Mouse (Mus musculus) megakaryocyte, adult 5-6 weeks (primary cell): Measurements from ENCODE around the gene Cdk8. TPM values are rescaled to one million over a fixed set of nuclear protein-coding genes. Genes with fewer than 3 reads are reported as not detected.
"Not testable (repeated sequence)": the region's sequence is repeated elsewhere in the genome, so short reads cannot be mapped to it uniquely, and the experiment has no call there.

Experiments
- ATAC-seq: 2 replicates; pipeline ENCODE4 v1.8.0; 2016; ENCODE audit warnings: mild to moderate bottlenecking, inconsistent platforms; ENCODE audit not compliant: poor library complexity, severe bottlenecking
- total RNA-seq, 2 experiments: library from RNA; stranded (forward) in 1 of 2; stranded (reverse) in 1 of 2; fragments of 153-499, 151-499 nt in 1 of 2; fragments of 221-1000, 200-1000 nt in 1 of 2; gene quantifications; 2 replicates each; pipeline versions ENCODE4 v1.2.3 to v1.2.4; 2015 to 2017

The Cdk8 gene
- total RNA-seq (2015) (25.3 and 31.1 TPM in 2 replicates), total RNA-seq (2017) (23.3 and 24.0 TPM in 2 replicates)

DNA sequence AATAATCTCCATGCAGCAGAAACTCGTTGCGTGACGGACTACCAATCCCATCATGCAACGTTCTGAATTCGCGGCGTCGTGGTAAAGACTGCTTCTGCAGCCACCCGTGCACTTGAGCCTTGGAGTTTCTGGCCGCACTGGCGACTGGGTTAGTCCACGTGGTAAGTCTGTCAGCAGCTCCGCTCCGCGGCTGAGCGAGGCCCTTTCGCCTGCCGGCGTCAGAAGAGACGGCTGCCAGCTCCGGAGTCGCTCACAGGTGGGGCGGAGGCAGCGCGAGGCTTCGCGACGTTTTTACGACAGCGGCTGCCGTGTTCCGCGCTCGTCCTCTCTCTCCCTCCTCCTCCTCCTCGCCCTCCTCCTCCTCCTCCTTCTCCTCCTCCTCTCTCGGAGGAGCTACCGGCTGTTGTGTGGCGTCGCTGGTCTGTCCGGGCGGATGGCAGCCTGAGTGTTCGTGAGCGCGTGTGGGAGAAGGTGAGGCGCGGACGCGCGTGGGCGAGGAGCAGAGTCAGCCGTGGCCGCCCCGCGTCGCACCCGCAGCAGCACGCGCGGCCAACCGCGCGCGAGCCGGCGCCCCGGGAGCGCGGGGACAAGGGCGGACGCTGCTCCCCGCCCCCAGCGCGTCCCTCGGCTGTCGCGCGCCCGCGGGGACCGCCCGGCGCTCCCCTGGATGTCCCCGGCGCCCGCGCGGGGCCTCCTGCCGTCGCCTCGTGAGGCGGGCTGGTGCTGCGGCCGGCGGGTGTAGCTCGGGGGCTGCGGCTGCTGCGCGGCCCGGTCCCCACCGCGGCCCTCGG is at the start of gene Cdk8:
Gene Cdk8 (plus strand): TSS at position 367 of the 791 bp plus-strand sequence.
- ATAC-seq = peak; percentile 92

DNA sequence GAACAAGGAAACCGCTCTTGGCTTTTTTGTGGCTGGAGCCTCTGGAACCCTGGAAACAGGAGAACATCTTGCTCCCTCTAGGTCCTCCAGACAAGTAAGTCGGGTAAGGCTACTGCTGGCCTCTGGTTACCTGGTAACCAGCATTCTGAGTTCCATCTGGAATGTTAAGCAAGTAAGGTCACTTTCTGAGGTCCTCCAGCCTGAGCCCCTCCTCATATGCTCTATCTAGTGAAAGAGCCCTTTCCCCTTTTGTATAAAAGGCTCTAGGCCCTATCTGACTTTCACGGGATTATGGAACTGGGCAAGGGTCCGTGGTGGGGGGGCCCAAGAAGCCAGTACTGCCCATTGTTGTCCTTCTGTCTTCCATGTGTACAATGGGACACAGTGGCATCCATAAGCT is 45.8 kb upstream of the Cdk8 start, which contains the start of gene 1700001J03Rik:
Gene 1700001J03Rik (minus strand): TSS at position 101 of the 400 bp plus-strand sequence.
- not testable (repeated sequence) for ATAC-seq

DNA sequence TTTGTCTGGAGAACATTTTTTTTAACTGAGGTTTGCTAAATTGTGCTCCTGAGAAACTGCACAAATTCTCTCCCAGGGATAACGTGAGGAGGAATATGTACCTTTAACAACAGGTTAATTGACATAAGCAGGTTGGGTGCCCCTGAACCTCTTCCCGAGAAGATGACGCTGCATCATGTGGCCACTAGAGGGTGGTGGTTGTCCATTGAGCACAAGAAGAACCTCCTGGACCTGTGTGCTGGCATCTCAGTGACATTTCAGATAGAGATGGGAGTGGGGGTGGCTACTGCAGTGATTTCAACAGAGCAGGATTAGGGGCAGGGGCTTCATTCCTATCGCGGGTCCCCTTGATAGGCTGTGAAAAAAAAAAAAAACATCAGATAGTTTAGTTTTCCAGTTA is 43.6 kb upstream of the Cdk8 start:
- peak; percentile 72 for ATAC-seq

DNA sequence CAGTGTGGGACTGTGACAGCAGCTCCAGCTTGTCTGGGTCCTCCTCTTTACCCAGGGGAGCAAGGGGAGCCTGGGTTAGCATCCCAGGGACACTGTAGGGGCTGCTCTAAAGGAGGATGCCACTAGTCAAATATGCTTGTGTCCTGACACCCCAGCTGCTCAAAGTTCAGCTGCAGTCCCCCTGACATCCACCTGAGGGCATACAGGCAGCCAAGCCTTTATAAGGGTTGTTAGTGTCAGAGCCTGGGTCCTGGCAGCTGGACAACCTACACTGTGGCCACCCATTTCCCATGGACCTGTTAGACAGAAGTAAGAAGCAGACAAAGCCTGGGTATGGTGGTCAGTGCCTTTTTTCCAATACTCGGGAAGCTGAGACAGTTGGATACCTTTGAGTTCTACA is 42.9 kb upstream of the Cdk8 start:
- ATAC-seq = 0 out of 2 replicates have a peak, but pooled peaks have one; percentile 24

DNA sequence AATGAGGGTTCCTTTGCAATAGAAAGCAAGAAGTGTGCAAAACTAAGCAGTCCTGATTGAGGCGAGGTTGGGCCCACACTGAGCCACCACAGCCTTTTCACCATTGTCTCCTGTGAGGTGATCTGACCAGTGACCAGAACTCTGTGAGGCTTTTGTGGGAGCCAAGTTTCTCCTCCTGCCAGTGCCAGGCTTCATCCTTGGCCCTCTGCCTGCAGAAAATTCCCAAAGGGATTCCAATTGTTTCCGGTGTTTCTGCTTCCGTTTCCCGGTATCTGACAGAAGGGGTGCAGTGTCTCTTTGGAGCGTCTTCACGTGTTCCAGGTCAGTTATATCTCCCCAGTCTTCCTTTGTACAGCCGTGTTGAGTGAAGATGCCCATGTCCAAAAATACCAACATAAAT is 42.3 kb upstream of the Cdk8 start:
- ATAC-seq = no peak

DNA sequence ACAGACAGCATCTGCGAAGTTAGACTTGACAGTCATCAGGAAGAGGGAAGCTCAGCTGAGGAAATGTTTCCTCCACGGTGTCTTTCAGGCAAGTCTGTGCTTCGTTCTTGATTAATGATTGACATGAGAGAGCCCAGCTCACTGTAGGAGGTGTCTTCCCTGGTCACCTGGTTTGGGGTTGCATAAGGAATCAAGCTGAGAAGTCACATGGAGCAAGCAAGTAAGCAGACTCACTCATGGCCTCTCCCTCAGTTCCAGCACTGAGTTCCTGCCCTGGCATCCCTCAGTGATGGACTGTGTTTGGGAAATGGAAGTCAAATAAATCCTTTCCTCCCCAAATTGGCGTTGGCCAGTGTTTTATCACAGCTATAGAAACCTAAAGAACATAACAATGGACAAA is 40.9 kb upstream of the Cdk8 start:
- no peak for ATAC-seq

DNA sequence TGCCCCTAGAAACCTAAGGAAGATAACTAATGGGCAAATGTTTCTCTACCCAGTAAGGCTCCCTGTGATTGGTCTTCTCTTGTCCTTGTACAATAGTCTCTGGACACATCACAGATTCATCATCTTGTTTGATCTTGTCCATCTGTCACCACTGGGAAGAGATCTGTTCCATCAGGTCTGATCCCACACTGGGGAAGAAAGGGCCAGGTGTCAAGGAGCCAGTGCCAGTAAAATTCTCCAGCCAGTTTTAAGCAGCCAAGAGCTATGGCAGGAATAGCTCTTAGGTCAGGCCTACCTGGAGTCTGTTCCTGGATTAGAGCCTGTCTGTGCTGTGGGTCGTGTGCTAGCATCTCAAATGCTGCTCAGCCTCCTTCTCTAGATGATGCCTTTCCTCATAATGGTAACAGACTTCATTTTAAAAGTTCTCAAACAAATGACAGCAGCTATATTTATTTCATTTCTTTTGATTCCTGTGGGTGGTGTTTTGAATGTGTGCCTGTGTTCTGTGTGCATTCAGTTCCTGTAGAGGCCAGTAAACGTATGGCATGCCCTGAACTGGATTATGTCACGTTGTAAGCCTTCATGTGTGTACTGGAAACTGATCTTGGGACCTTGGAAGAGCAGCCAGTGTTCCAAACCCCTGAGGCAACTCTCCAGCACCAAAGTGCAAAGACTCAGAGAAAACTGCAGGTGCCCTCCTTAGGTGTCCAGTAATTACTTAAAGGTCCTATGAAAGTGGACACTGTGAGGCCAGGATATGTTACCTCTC is 40.3 kb upstream of the Cdk8 start:
- ATAC-seq = no peak

DNA sequence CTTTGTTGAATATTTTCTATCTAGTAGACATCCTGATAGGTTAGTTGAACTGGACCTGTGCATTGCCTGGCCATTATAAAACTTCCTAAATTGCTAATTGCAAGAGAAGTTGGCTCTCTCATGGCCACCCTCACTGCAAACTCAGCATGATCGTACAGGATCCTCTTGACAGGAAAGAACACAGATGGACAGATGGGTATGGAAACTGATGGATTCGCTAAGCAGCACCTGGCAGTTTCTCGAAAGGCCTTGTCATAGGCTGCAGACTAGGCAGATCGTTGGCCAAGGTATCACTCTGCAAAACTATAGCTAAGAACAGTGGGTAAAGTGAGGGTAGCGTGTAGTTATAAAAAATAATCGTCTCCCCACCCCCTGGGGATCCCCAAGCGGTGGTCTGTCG is 37.7 kb upstream of the Cdk8 start:
- no peak for ATAC-seq

DNA sequence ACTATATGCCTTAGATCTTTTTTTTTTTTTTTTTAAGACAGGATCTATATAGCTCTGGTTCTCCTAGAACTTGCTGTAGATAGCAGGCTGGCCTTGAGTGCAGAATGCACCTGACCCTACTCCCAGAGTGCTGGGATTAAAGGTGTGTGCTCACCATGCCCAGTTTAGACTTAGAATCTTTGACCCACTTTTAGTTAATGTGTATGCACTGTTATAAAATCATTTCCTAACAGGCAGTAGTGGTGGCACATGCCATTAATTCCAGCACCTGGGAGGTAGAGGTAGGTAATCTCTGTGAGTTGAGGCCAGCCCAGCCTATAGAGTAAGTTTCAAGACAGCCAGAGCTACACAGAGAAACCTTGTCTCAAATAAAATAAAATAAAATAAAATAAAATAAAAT is 32.0 kb upstream of the Cdk8 start:
- no peak for ATAC-seq

DNA sequence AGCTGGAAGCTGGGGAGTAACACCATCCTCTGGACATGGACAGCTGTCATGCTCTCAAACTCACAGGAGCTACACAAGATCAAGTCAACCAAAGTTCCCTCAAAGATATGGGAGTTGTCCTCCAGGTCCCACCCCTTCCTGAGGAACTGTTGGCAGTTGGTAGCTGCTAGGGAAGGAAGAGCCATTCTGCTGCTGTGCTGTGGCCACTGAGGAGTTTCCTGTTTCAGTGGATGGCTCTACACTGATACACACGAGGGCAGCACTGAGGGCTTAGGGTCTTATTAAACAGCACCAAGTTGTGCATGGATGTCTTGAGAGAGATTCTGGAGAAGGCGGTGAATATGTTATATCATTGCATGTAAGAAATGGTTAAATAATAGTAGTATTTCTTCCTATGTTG is 31.5 kb upstream of the Cdk8 start:
- ATAC-seq = peak; percentile 63

DNA sequence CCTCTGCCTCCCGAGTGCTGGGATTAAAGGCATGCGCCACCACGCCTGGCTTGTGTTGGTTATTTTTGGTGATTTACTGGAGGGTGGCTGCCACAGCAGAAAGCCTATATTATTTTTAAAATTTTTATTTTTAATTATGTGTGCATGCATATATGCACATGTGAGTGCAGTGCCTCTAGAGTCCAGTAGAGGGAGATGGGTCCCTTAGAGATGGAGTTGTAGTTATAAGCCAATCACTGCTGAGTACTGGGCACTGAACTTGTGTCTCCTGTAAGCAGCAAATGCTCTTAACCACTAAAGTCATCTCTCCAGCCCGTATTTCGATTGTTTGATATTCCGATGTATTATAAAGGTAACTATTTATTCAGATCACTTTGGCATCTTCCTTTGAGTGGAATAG is 30.4 kb upstream of the Cdk8 start:
- ATAC-seq = no peak

DNA sequence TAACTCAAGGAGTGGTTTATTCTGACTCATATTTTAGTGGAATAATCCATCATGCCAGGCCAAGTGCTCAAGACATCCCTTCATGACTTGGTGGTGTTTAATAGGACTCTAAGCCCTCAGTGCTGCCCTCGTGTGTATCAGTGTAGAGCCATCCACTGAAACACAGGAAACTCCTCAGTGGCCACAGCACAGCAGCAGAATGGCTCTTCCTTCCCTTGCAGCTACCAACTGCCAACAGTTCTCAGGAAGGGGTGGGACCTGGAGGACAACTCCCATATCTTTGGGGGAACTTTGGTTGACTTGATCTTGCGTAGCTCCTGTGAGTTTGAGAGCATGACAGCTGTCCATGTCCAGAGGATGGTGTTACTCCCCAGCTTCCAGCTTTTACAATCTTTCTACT is 27.1 kb upstream of the Cdk8 start:
- ATAC-seq = peak; percentile 43

DNA sequence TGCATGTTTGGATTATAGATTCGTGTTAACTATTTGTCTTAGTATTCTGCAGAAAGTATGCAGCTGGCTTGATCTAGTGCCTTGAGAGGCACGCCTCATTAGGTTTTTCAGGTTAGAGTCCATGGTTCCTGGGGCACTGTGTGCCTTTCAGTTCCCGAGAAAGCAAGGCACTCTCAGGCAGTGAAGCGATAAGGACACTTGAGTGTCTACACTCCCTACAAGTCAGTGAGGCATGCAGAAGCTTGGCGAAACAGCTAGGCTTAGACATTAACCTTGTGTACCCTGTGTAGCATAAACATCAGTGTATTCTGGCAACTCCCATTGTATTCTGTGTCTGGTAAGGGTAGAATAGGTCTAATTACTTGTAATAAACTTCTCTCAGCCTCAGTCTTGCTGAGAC is 25.5 kb upstream of the Cdk8 start:
- no peak for ATAC-seq

DNA sequence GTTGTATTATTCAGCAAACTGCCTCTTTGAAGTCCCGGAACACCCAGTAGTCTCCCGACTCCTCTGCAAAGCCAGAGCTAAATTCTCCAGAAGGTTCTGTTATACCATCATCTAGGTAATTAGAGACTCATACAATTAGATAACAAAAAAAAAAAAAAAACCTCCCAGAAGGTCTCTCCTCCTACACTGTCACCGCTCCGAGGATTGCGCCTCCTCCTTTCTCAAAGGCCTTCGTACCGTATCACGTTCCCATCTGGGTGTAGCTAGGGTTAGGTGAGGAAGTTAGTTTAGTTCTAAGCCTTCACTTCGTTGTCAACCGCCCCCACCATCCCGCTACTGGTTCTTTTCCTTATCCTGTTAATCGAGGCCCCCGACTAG is 10.5 kb upstream of the Cdk8 start:
- peak; percentile 58 for ATAC-seq

DNA sequence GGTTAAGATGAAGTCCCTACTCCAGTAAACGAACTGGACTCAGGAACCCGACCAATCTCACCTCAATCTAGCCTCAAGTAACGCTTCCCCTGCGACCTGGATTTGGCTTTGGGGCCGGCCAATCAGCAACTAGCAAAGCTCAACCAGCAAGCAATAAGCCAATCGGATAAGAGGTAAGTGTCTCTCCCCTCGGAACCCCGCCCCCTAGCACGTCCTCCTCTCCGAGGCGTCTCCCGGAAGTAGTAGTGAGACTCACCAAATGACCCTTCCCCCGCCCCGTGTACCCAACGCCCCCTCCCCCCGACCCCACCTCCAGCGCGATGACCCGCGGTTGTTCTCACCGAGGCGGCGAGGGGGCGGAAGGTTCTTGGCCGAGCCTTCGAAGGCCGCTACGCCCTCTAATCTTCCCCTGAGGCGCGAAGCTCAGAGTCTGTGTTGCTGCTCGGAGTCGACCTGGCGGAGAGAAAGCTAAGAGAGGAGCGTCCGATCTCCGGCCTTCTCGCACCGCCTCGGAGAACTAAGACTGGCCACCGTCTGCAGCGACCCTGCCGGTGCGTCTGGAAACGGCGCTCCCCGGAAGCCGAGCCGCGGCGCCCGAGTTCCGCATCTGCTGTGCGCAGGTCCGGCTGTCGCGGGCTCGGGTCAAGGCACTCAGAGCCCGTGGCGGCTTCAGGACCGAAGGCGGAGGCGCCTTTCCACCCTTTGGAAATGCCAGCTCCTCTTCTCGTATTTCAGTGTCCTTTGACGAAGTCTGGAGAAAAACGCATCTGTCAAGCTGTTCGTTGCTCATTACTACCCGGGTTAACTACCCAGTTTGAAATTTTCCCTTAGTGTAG is 9.9 kb upstream of the Cdk8 start, which contains the start of gene Rnf6:
Gene Rnf6 (minus strand): TSS at position 677 of the 836 bp plus-strand sequence.
- peak; percentile 92 for ATAC-seq

DNA sequence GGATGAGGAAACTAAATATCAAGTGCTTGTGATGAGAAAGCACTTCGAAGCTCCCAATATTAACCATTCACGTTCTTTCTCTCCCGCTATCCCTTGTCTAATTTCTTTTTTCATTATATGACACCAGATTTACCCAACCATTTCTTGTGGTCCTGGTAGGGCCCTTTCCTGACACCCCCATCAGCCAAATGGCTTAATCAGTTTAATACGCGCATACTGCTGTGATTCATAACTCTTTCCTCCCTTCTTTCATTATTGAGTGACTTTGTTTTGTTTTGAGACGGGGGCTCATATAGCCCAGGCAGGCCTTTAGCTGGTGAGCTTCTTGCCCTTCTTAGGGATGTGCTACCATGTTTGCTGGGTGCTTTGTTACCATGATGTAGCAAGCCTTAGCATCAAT is 9.3 kb upstream of the Cdk8 start:
- no peak for ATAC-seq

DNA sequence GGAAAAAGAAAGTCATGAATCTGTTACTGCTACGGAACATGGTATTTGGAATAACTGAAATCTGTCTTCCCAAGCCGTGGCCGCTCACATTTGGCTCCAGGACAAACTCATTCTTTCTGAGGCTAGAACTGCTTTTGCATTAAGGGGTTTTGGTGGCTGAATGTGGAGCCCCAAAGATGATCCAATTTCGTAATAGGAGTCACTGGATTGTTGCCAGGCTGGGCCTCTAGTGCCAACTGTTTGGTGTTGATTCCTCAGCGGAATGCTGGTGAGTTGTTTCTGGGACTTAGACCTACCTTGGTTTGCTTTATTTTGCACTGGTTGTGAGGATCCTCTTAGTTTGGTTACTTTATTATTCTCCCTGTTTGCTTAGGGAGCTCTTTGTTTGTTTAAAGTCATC is 7.2 kb upstream of the Cdk8 start:
- ATAC-seq = no peak

DNA sequence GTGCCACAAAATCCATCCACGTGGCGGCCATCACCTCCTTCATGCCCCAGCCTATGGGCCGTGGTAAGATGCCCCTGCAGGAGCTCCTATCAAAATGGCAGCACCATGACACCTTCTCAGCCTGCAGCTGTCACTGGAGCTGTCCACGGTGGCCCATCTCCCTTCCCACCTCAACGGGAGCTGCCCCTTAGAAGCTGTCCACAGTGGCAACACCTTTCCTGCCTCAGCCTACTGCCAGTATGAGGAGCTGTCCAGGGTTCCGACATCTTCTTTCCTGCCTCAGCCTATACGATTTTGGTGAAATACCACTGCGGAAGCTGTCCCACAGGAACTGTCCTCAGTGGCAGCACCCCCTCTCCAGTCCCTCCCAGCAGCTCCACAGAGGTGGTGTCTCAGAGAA is 3.5 kb upstream of the Cdk8 start:
- no peak for ATAC-seq

DNA sequence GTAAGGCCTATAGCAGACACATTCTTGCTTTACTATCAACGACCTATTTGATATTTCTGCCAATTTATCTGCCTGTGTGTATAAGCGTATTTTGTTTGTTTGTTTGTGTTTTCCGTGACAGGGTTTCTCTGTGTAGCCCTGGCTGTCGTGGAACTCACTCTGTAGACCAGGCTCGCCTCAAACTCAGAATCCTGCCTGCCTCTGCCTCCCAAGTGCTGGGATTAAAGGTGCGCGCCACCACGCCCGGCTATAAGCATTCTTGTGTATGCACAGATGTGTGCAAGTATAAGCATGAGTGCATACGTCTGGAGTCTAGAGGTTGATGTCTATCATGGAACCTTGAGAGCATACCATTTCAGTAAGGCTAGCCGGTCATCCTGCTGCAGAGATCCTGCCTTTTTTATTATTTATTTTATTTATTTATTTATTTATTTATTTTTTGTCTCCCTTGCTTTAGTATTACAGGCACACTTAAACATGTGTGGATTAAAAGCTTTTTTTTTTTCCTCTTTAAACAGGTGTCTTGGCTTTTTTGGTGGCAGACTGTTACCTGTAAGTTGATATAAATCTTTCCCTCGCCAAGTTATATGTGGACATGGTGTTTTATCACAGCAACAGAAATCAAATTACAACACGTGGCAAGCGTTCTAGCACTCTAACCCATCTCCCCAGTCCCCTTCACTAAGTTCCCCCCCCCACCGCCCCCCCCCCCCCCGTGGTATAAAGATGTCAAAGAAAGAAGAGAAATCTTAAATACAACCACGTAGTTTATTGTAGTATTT is 970 bp upstream of the Cdk8 start:
- no peak for ATAC-seq

DNA sequence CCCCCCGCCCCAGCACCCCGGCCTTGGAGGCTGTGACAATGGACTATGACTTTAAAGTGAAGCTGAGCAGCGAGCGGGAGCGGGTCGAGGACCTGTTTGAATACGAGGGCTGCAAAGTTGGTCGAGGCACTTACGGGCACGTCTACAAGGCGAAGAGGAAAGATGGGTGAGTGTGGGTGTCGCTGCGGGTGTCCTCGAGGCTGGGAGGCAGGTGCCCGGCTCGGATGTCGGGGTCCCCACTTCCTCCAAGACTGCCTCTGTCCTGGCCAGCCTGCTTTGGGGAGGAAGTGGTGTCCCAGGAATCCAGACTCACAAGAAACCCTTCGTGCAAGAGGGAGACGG is 596 bp downstream of the Cdk8 start:
- ATAC-seq = peak; percentile 39
